Mouse (Mus musculus) myocyte (in vitro differentiated cells): ENCODE results near the gene Slc26a9. TPM values are rescaled to one million over a fixed set of nuclear protein-coding genes. Genes with fewer than 3 reads are reported as not detected.

Experiments
- H3K27me3 ChIP-seq: one replicate; pipeline ENCODE4 v1.6.1; 2011; ENCODE audit not compliant: control insufficient read depth, insufficient read depth, insufficient read length
- H3K36me3 ChIP-seq: one replicate; pipeline ENCODE4 v1.6.1; 2011; ENCODE audit not compliant: control insufficient read depth, insufficient read depth
- H3K4me2 ChIP-seq: one replicate; pipeline ENCODE4 v1.6.1; 2011; ENCODE audit warnings: low read depth, control low read depth
- H3K4me3 ChIP-seq: one replicate; pipeline ENCODE4 v1.5.1; 2011; ENCODE audit warnings: mild to moderate bottlenecking, control low read depth, moderate library complexity
- H3K79me2 ChIP-seq: one replicate; pipeline ENCODE4 v1.6.1; 2011; ENCODE audit not compliant: control insufficient read depth, insufficient read depth
- H3ac ChIP-seq: one replicate; pipeline ENCODE4 v1.6.1; 2011; ENCODE audit not compliant: control insufficient read depth, insufficient read length
- CEBPB ChIP-seq: IDR thresholded peaks from 2 replicates; pipeline ENCODE4 v1.6.1; 2011; ENCODE audit warnings: mild to moderate bottlenecking, moderate library complexity; ENCODE audit not compliant: poor library complexity, insufficient read depth, severe bottlenecking
- E2F4 ChIP-seq: IDR thresholded peaks from one replicate; pipeline ENCODE4 v1.6.1; 2011; ENCODE audit warnings: mild to moderate bottlenecking, control low read depth, moderate library complexity; ENCODE audit not compliant: insufficient read depth
- MAX ChIP-seq: IDR thresholded peaks from one replicate; pipeline ENCODE4 v1.6.1; 2011; ENCODE audit warnings: low read depth, mild to moderate bottlenecking, control low read depth
- MYOD1 ChIP-seq, 3 experiments: IDR thresholded peaks; one replicate each; pipeline ENCODE4 v1.6.1; 2011; ENCODE audit warnings: control low read depth in 2 of 3, low read depth in 2 of 3, mild to moderate bottlenecking in 2 of 3, moderate library complexity in 1 of 3; ENCODE audit not compliant: insufficient read length in 2 of 3, control insufficient read depth in 1 of 3
- MYOG ChIP-seq, 3 experiments: IDR thresholded peaks; one replicate each; pipeline ENCODE4 v1.6.1; 2011; ENCODE audit warnings: control low read depth in 2 of 3, low read depth in 2 of 3, mild to moderate bottlenecking in 2 of 3; ENCODE audit not compliant: insufficient read length in 2 of 3, control insufficient read depth in 1 of 3, insufficient read depth in 1 of 3
- POLR2A ChIP-seq: IDR thresholded peaks from one replicate; pipeline ENCODE4 v1.6.1; 2011; ENCODE audit warnings: low read depth, mild to moderate bottlenecking, control low read depth, moderate library complexity; ENCODE audit not compliant: insufficient read length
- POLR2AphosphoS2 ChIP-seq: IDR thresholded peaks from one replicate; pipeline ENCODE4 v1.6.1; 2011; ENCODE audit warnings: low read depth, control low read depth; ENCODE audit not compliant: insufficient read length
- REST ChIP-seq: IDR thresholded peaks from one replicate; pipeline ENCODE4 v1.6.1; 2011; ENCODE audit warnings: mild to moderate bottlenecking, control low read depth, moderate library complexity; ENCODE audit not compliant: insufficient read depth, insufficient read length
- SRF ChIP-seq: IDR thresholded peaks from one replicate; pipeline ENCODE4 v1.6.1; 2011; ENCODE audit warnings: low read depth; ENCODE audit not compliant: control insufficient read depth, insufficient read length
- TCF12 ChIP-seq: IDR thresholded peaks from one replicate; pipeline ENCODE4 v1.6.1; 2011; ENCODE audit warnings: mild to moderate bottlenecking, control low read depth; ENCODE audit not compliant: poor library complexity, insufficient read depth, severe bottlenecking
- TCF3 ChIP-seq: IDR thresholded peaks from one replicate; pipeline ENCODE4 v1.6.1; 2011; ENCODE audit warnings: low read depth, control low read depth; ENCODE audit not compliant: insufficient read length
- USF1 ChIP-seq: IDR thresholded peaks from one replicate; pipeline ENCODE4 v1.6.1; 2011; ENCODE audit warnings: low read depth, mild to moderate bottlenecking, control low read depth, moderate library complexity
- polyA plus RNA-seq: library from polyadenylated mRNA; unstranded; fragments of >200 nt; fragmentation: generic; extraction: Trizol; gene quantifications from one replicate; pipeline ENCODE4 v1.2.1, GENCODE M21; 2012; ENCODE audit warnings: missing spikeins

The Slc26a9 gene
- polyA plus RNA-seq, 1 experiment = not detected

DNA sequence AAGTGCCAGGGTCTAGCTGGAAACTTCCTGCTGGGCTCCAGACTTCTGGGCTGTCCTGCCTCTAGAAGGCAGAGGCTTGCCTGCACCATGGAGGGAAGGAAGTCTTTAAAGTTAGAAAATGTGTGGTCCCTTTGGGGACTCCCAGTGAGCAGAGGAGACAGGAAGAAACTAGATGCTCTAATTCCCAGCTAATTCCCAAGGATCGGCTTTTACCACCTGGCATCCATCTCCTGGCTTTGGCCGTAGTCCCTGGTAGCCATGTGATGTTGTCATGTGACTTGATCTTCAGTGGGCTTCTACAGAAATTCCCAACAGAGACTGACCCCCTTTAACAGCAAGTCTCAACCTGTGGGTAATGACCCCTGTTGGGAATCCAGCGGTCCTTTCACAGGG lies 16.6 kb downstream of the Slc26a9 start:
- Histone ChIP-seq H3K36me3 (no peaks in the 10 kb centered on the region), H3K4me3 (no peak overlapping the region), H3K27me3 (no peaks in the 10 kb centered on the region), H3K4me2 (no peak overlapping the region), H3ac (no peak overlapping the region), H3K79me2 (no peaks in the 10 kb centered on the region)
- no peak for TF ChIP-seq POLR2A

DNA sequence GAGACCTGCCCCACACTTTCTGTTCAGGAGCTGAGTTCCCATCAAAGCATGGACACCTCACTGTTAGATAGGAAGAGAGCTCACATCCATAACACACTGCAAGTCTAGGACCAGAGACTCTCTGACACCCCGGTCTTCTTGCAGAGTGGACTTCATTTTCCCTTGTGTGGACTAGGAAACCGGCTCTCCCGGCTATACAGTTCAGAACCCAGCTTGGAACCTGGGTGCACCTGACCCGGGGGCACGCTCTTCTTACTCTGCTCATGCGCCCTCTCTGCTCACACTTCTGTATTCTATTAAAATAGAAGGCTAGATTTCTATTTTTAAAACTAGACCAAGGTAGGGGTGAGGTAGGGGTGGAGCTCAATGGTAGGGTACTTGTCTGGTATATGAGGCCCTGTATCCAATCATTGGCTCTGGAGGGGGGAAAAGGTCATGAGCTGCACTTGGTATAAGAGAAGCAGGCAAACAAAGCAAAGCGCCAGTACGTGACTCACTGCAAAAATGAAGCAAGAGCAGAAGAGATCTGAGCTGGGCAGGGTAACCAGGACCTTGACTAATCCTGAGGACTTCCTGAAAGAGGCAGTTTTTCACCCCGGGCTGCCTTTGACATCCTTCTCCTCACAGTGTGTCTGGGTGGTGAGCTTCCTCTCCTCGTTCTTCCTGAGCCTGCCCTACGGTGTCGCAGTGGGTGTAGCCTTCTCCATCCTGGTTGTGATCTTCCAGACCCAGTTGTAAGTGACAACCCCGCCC lies 17.4 kb downstream of the Slc26a9 start:
- Histone ChIP-seq H3K4me3 (no peak overlapping the region), H3ac (no peak overlapping the region), H3K4me2 (no peak overlapping the region), H3K27me3 (no peaks in the 10 kb centered on the region), H3K79me2 (no peaks in the 10 kb centered on the region), H3K36me3 (no peaks in the 10 kb centered on the region)
- TF ChIP-seq MYOD1 (IDR thresholded peaks at IDR 0.05; ENCODE audit: control insufficient read depth in 1 of 3, insufficient read length in 2 of 3, low read depth in 2 of 3) (no peak), POLR2AphosphoS2 (no peak), TCF12 (no peak), MYOG (IDR thresholded peaks at IDR 0.05; ENCODE audit: control insufficient read depth in 1 of 3, insufficient read depth in 1 of 3, insufficient read length in 2 of 3, low read depth in 2 of 3) (no peak), MAX (no peak), CEBPB (no peak), USF1 (no peak), TCF3 (no peak)

DNA sequence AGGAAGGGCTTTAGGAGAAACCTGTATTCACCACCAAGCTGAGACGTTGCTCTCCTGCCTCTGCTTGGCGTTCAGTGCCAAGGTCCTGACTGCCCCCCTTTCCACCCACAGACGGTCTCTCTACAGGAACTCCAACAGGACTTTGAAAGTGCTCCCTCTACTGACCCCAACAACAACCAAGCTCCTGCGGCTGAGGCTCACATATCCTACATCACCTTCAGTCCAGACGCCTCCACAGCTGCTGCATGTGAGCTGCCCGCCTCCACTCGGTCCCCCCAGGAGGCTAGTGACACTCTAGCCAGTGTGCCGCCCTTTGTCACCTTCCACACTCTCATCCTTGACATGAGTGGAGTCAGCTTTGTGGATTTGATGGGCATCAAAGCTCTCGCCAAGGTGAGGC lies 19.9 kb downstream of the Slc26a9 start:
- Histone ChIP-seq H3K4me3 (no peak overlapping the region), H3K79me2 (no peaks in the 10 kb centered on the region), H3K36me3 (no peaks in the 10 kb centered on the region), H3K4me2 (no peak overlapping the region), H3K27me3 (peaks cover 6% of the 10 kb centered on the region), H3ac (no peak overlapping the region)
- no peak for TF ChIP-seq MYOG (IDR thresholded peaks at IDR 0.05; ENCODE audit: control insufficient read depth in 1 of 3, insufficient read depth in 1 of 3, insufficient read length in 2 of 3, low read depth in 2 of 3)
- no peak for TF ChIP-seq TCF12
- TF ChIP-seq MAX = no peak
- TF ChIP-seq CEBPB = no peak
- TF ChIP-seq MYOD1 (IDR thresholded peaks at IDR 0.05; ENCODE audit: control insufficient read depth in 1 of 3, insufficient read length in 2 of 3, low read depth in 2 of 3) = no peak
- TF ChIP-seq E2F4 = no peak
- TF ChIP-seq USF1 = no peak
- TF ChIP-seq REST = no peak
- TF ChIP-seq TCF3 = no peak
- no peak for TF ChIP-seq POLR2AphosphoS2

- Histone ChIP-seq H3K27me3 (peaks cover 6% of the 10 kb centered on the region), H3K4me2 (no peak overlapping the region), H3K36me3 (no peaks in the 10 kb centered on the region), H3ac (no peak overlapping the region), H3K79me2 (no peaks in the 10 kb centered on the region), H3K4me3 (no peak overlapping the region)
- TF ChIP-seq MYOD1 (IDR thresholded peaks at IDR 0.05; ENCODE audit: control insufficient read depth in 1 of 3, insufficient read length in 2 of 3, low read depth in 2 of 3) = no peak
- no peak for TF ChIP-seq TCF3
- no peak for TF ChIP-seq SRF
- no peak for TF ChIP-seq TCF12
- TF ChIP-seq MYOG (IDR thresholded peaks at IDR 0.05; ENCODE audit: control insufficient read depth in 1 of 3, insufficient read depth in 1 of 3, insufficient read length in 2 of 3, low read depth in 2 of 3) = no peak
- TF ChIP-seq E2F4 = no peak
- TF ChIP-seq USF1 = no peak
- no peak for TF ChIP-seq CEBPB
- TF ChIP-seq MAX = no peak
- no peak for TF ChIP-seq POLR2AphosphoS2
- no peak for TF ChIP-seq REST
- no peak for TF ChIP-seq POLR2A
These were observed 20.9 kb downstream of the Slc26a9 start for GRCm38 (mm10) chr1:131764581-131765338.

GRCm38 (mm10) chr1:131765357-131766001 lies 21.7 kb downstream of the Slc26a9 start:
- peaks cover 6% of the 10 kb centered on the region for H3K27me3 ChIP-seq
- no peaks in the 10 kb centered on the region for H3K79me2 ChIP-seq
- no peak overlapping the region for H3K4me2 ChIP-seq
- H3K36me3 ChIP-seq = no peaks in the 10 kb centered on the region
- H3K4me3 ChIP-seq = no peak overlapping the region
- H3ac ChIP-seq = no peak overlapping the region
- TF ChIP-seq SRF (no peak), E2F4 (no peak), TCF3 (no peak), MYOG (IDR thresholded peaks at IDR 0.05; ENCODE audit: control insufficient read depth in 1 of 3, insufficient read depth in 1 of 3, insufficient read length in 2 of 3, low read depth in 2 of 3) (no peak), MAX (no peak), TCF12 (no peak), POLR2AphosphoS2 (no peak), CEBPB (no peak), REST (no peak), USF1 (no peak), MYOD1 (IDR thresholded peaks at IDR 0.05; ENCODE audit: control insufficient read depth in 1 of 3, insufficient read length in 2 of 3, low read depth in 2 of 3) (no peak), POLR2A (no peak)
